ENCODE assay signal across 9 mouse cellular contexts in the genomic region with DNA sequence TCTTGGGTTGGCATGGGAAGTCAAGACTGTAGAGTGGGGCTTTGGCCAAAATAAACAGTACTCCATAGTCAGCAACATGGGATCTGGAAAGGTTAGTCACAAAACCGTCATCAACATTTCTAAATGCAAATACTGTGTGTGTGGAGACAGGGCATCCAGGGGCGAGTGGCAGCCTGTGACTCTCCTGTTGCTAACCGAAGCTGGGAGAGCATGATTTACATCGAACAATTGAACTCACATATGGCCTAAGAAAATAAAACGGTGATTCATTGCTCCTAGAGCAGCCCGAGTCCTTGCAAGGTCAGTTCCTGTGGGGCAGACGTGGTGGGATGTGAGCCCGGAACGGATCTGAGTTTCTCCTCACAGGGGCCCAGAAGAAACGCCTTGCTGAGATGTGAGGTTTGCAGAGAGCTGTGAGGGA.
A peak's percentile ranks its signal among the peaks of the same experiment; 100 is the strongest.
DNase-seq lines count a peak whose midpoint lies in the region; ATAC-seq and TF ChIP-seq lines count a peak whose summit lies in the region.
"Had no signal": no experiment of that assay in that cellular context is flagged by ENCODE, and none has a peak within 500 bp of the region (broad histone marks: within the 10 kb centered on the region; RNA-seq: fewer than 3 reads in every experiment).

No protein-coding gene starts in this region.

- H3K4me2 ChIP-seq in forebrain, postnatal 0 days (ENCODE audit: low read depth) = no peak overlapping the region
- no peak overlapping the region for H3K4me2 ChIP-seq in forebrain, embryonic 15.5 days (replicated peaks)
- no peak overlapping the region for H3K4me2 ChIP-seq in heart, postnatal 0 days (ENCODE audit: low read depth, low read length)
- H3K4me2 ChIP-seq in limb, embryonic 14.5 days (replicated peaks; ENCODE audit: low read depth, low read length, severe bottlenecking) = no peak overlapping the region

- ATAC-seq in forebrain, postnatal 0 days = peak; percentile 16; the same call in 1 of the 2 replicates
- ATAC-seq in forebrain, embryonic 15.5 days (replicated peaks) = no peak
- ATAC-seq in heart, postnatal 0 days (ENCODE audit: insufficient read depth, low read depth) = 0 out of 2 replicates have a peak, but pooled peaks have one; percentile 20
- ATAC-seq in limb, embryonic 14.5 days (ENCODE audit: low FRiP score, low read depth) = 0 out of 2 replicates have a peak, but pooled peaks have one; percentile 7

- no peaks in the 10 kb centered on the region for H3K27me3 ChIP-seq in forebrain, postnatal 0 days (ENCODE audit: insufficient read depth, low read length)
- no peaks in the 10 kb centered on the region for H3K27me3 ChIP-seq in forebrain, embryonic 15.5 days
- H3K27me3 ChIP-seq in heart, postnatal 0 days (ENCODE audit: control insufficient read depth, insufficient read depth, low read length) = no peaks in the 10 kb centered on the region
- H3K27me3 ChIP-seq in limb, embryonic 14.5 days (ENCODE audit: control insufficient read depth, insufficient read depth, low read length) = no peaks in the 10 kb centered on the region
- H3K27me3 ChIP-seq: CH12.LX had no signal

- no peak for TF ChIP-seq POLR2A in limb, embryonic 14.5 days (IDR thresholded peaks at IDR 0.05; ENCODE audit: borderline replicate concordance, extremely low read depth, insufficient read depth, insufficient read length)

- no peak for TF ChIP-seq EP300 in heart, postnatal 0 days (IDR thresholded peaks at IDR 0.05; ENCODE audit: low read depth)

- DNase-seq in forebrain, postnatal 0 days = no peak
- peak; percentile 94 for DNase-seq in NIH3T3 (ENCODE audit: low read depth)
- DNase-seq in heart, postnatal 0 days (ENCODE audit: low spot score) = no peak
- DNase-seq in limb, embryonic 14.5 days (ENCODE audit: low spot score) = peak; percentile 57
- DNase-seq in cerebellum, postnatal 14 days = no peak
- no peak for DNase-seq in layer of hippocampus, adult 18-20 months (ENCODE audit: low spot score in 2 of 2)
- no peak for DNase-seq in Muller cell, postnatal 12 days (ENCODE audit: inconsistent ontology term)

- H3K4me1 ChIP-seq in forebrain, postnatal 0 days (ENCODE audit: insufficient read depth) = no peaks in the 10 kb centered on the region
- H3K4me1 ChIP-seq in forebrain, embryonic 15.5 days = no peaks in the 10 kb centered on the region
- no peaks in the 10 kb centered on the region for H3K4me1 ChIP-seq in heart, postnatal 0 days (ENCODE audit: control insufficient read depth, insufficient read depth)
- H3K4me1 ChIP-seq in limb, embryonic 14.5 days (ENCODE audit: control insufficient read depth, insufficient read depth, low read length) = peaks cover 61% of the 10 kb centered on the region

- no peak overlapping the region for H3K27ac ChIP-seq in forebrain, postnatal 0 days (ENCODE audit: low read depth, low read length)
- H3K27ac ChIP-seq in forebrain, embryonic 15.5 days (replicated peaks) = no peak overlapping the region
- H3K27ac ChIP-seq in heart, postnatal 0 days (ENCODE audit: low read depth) = peak overlapping the region; percentile 39
- H3K27ac ChIP-seq in limb, embryonic 14.5 days (replicated peaks; ENCODE audit: low read depth, low read length) = peak overlapping the region; percentile 89

- no peak for TF ChIP-seq CTCF in forebrain, postnatal 0 days (IDR thresholded peaks at IDR 0.05; ENCODE audit: low read depth)
- no peak for TF ChIP-seq CTCF in heart, postnatal 0 days (IDR thresholded peaks at IDR 0.05; ENCODE audit: low read depth)

- H3K4me3 ChIP-seq in forebrain, postnatal 0 days (ENCODE audit: low read depth, low read length) = no peak overlapping the region
- no peak overlapping the region for H3K4me3 ChIP-seq in forebrain, embryonic 15.5 days
- no peak overlapping the region for H3K4me3 ChIP-seq in heart, postnatal 0 days (ENCODE audit: low read depth, low read length)
- no peak overlapping the region for H3K4me3 ChIP-seq in limb, embryonic 14.5 days (replicated peaks; ENCODE audit: low read length)

- H3K36me3 ChIP-seq in forebrain, postnatal 0 days (ENCODE audit: insufficient read depth) = no peaks in the 10 kb centered on the region
- H3K36me3 ChIP-seq in forebrain, embryonic 15.5 days = no peaks in the 10 kb centered on the region
- no peaks in the 10 kb centered on the region for H3K36me3 ChIP-seq in heart, postnatal 0 days (replicated peaks; ENCODE audit: control insufficient read depth, insufficient read depth, low read length)
- no peaks in the 10 kb centered on the region for H3K36me3 ChIP-seq in limb, embryonic 14.5 days (ENCODE audit: control insufficient read depth, insufficient read depth, low read length)

- no peaks in the 10 kb centered on the region for H3K9me3 ChIP-seq in forebrain, postnatal 0 days (ENCODE audit: low read length)
- no peaks in the 10 kb centered on the region for H3K9me3 ChIP-seq in forebrain, embryonic 15.5 days
- H3K9me3 ChIP-seq in heart, postnatal 0 days (replicated peaks; ENCODE audit: control insufficient read depth, low read length) = no peaks in the 10 kb centered on the region
- H3K9me3 ChIP-seq in limb, embryonic 14.5 days (ENCODE audit: control insufficient read depth, low read length) = no peaks in the 10 kb centered on the region

- H3K9ac ChIP-seq in forebrain, postnatal 0 days = no peak overlapping the region
- H3K9ac ChIP-seq in forebrain, embryonic 15.5 days (replicated peaks) = no peak overlapping the region
- no peak overlapping the region for H3K9ac ChIP-seq in heart, postnatal 0 days (replicated peaks; ENCODE audit: low read depth, low read length)
- H3K9ac ChIP-seq in limb, embryonic 14.5 days (ENCODE audit: low read depth, low read length, severe bottlenecking) = no peak overlapping the region

- 83% methylated on average over 10 of the region's 10 CpGs for WGBS in forebrain, postnatal 0 days
- 82% methylated on average over 10 of the region's 10 CpGs for WGBS in forebrain, embryonic 15.5 days
- WGBS in heart, postnatal 0 days = 45% methylated on average over 10 of the region's 10 CpGs
- WGBS in limb, embryonic 14.5 days = 20% methylated on average over 10 of the region's 10 CpGs

Comparison
In these comparisons a context has a peak if more than half of its experiments do, and no peak if none do; other contexts are left out.
1. DNase-seq: peak in NIH3T3 (single experiment) and limb, embryonic 14.5 days (single experiment); none in forebrain, postnatal 0 days (single experiment), heart, postnatal 0 days (single experiment), cerebellum, postnatal 14 days (0 of 2), layer of hippocampus, adult 18-20 months (0 of 2) and Muller cell, postnatal 12 days (single experiment).
2. H3K27ac ChIP-seq: peak in heart, postnatal 0 days (single experiment) and limb, embryonic 14.5 days (single experiment); none in forebrain, postnatal 0 days (single experiment) and forebrain, embryonic 15.5 days (single experiment).